Mouse (Mus musculus): ENCODE measurements around the gene Acta2.

Acta2 gene

GRCm38 (mm10) chr19:34268991-34269390, 13.6 kb upstream of the Acta2 start:
- no peak for DNase-seq

- DNase-seq, result no peak
These were observed 10.3 kb upstream of the Acta2 start for GRCm38 (mm10) chr19:34265604-34266193.

DNA sequence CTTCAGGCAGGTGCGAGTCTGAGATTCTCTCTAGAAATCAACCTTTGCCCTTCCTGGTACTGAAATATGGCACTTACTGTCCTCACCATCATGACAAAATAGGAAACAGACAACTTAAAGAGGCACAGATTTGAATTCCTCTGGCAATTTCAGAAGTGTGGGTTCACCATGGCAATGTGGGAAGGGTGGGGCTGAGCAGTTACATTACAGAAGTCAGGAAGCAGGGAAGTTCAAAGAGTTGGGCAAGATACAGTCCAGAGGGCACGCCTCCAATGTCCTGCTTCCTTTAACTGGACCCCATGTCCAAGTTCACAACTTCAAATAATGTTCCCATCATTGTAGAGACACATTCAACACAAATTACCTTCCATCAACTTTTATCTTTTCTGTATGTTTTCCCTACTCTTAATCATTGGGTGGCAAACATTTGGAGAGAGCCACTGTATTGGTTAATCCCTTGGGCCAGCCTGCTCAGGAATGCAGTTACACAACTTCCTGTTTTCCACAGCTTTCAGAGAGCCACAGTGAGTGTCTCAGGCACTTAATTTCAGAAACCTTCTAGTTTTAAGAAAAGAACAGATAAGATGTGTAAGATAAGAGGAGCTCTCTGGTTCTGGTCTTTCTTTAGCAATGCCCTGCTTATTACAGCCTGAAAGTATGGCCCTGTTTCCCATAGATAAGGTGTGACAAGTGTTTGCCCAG, 7.0 kb upstream of the Acta2 start:
- no peak for DNase-seq

DNA sequence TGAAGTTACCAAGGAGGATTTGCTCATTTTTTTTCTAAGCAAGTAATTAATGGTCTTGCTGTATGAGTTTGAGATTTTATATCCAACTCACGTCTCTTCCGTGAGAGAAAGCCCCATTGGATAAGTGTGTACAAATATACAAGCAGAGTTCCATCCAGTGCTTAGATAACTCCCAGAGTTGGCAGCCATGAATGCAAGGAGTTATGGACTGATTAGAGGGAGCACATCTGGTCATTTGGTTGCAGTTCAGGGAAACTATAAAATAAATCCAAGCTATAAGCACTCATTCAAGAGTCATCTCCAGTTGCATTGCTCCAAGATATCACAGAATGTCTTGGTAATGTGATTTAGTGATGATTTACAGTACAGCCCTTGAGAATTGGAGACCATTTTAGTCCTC, 1.5 kb upstream of the Acta2 start:
- DNase-seq, result no peak

- no peak for DNase-seq
These were observed 759 bp upstream of the Acta2 start for GRCm38 (mm10) chr19:34256149-34256548.

DNA sequence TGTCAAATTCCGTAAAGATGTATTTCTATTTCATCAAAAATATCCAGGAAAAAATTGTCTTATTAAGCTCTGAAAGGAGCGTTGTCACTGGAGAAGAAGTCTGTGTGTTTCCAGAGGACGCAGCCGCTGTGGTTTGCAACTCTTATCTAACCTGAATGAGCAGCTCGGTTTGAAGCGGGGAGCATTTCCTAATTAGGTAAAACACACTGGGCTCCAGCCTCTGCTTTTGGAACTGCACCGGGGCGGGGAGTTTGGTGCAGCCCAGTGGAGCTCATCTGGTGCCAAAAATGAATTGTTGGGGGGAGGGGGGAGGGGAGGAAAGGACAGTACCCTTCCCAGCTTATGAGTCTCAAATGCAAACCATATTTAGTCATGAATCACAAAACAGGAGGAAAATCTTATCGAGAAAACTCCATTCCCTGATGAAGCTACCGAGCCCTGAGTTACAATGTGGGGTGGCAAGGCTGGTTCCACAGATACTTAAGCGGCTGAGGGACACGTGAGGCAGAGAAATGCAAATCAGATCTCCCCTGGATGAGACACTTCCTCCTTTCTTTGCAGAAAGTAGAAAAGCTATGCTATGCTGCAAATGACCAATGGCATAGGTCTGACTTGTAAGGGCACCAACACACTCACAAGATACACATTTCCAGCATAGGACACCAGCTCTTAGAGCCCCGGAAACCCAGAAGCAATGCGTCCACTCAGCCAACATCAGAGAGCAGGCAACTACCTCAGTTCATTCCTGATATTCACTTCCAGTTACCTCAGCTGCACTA, 1.1 kb downstream of the Acta2 start:
- no peak for DNase-seq

- DNase-seq, result no peak
These were observed 2.9 kb downstream of the Acta2 start for GRCm38 (mm10) chr19:34252450-34252849.

GRCm38 (mm10) chr19:34251900-34252299, 3.5 kb downstream of the Acta2 start:
- DNase-seq, result no peak

- DNase-seq, result no peak
These were observed 4.8 kb downstream of the Acta2 start for GRCm38 (mm10) chr19:34250621-34251020.

- DNase-seq, result no peak
These were observed 6.8 kb downstream of the Acta2 start for GRCm38 (mm10) chr19:34248558-34248957.

DNA sequence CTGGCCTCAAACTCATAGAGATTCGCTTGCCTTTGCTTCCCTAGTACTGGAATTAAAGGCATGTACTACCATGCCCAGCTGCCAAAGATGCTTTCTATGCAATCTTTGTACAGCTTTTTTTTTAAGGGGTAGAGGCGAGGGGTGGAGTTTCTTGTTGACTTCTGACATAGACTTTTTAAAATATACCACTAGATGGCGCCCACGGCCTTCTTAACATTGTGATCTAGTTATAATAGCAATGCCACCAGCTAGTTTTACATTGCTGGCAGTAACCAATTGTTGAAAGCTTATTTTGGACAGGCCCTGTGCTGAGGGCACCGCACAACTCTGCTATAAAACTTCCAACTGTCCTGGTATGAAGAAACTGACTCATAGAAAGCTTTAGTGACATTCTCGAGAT, 11.3 kb downstream of the Acta2 start:
- DNase-seq, result peak; percentile 50

- no peak for DNase-seq
These were observed 12.5 kb downstream of the Acta2 start for GRCm38 (mm10) chr19:34242925-34243324.

- DNase-seq, result no peak
These were observed 14.0 kb downstream of the Acta2 start for GRCm38 (mm10) chr19:34241247-34241915.

- DNase-seq, result no peak
These were observed 14.9 kb downstream of the Acta2 start for GRCm38 (mm10) chr19:34240273-34241039.

GRCm38 (mm10) chr19:34237746-34238145, 17.6 kb downstream of the Acta2 start:
- DNase-seq, result no peak

DNA sequence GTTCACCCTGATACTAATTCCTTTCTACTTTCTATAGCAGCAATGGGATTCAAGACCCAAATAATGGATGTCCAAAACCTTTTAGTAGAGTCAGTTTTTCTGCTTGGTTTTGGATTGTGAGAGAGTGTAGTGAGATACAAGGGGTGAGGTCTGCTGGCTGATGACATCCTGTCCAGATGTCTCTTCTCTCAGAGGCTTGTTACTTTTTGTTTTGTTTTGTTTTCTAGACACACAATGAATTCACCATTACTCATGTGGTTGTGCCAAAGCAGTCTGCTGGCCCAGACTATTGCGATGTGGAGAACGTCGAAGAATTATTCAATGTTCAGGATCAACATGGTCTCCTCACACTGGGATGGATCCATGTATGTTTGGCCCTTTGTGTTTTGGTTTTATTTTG, 19.3 kb downstream of the Acta2 start:
- DNase-seq, result no peak

DNA sequence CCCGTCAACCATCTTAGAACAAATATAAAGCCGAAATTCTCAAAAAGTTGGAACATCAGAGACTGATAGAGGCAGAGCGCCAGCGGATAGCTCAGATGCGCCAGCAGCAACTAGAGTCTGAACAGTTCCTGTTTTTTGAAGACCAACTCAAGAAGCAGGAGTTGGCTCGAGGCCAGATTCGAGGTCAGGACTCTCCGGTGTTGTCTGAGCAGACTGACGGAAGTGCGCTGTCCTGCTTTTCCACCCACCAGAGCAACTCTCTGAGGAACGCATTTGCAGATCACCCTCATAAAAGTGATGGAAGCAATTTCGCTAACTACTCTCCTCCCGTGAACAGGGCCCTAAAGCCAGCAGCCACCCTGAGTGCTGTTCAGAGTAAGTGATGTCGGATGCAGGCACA, 21.4 kb downstream of the Acta2 start:
- peak; percentile 53 for DNase-seq

- DNase-seq, result no peak
These were observed 23.1 kb downstream of the Acta2 start for GRCm38 (mm10) chr19:34232326-34232725.

DNA sequence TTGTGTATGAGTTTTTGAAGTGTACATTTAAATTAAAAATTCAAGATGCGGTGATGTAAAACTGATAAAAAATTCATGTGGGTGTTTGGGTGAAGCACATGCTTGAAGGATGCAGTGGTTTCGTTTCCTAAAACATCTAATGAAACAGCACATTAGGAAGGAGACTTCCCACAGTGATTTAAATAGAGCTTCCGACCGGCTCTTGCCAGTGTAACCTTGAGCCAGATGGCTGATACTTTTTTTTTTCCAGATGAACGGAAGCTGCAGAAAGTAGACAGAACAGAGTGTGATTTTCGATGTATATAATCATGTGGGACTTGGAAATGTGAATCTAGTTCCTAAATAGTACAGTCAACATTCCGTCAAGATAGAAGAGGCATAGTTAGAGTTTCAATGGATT, 23.8 kb downstream of the Acta2 start:
- DNase-seq, result no peak

DNA sequence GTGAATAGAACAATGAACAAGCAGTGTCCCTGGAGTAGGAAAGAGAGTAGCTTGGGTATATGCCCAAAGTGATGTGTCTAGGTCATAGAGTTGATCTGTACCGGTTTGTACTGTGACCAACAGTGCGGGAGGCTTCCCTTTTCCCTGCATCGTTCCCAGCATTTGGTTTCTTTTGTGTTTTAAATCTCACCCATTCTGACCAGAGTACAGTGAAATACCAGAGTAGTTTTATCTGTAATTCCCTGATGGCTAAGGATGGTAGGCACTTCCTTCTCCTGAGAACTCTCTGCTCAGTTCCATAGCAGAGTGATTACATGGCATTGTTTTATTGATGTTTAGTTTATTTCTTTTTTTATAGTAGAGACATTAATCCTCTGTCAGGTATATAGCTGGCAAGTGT, 32.6 kb downstream of the Acta2 start:
- no peak for DNase-seq

DNA sequence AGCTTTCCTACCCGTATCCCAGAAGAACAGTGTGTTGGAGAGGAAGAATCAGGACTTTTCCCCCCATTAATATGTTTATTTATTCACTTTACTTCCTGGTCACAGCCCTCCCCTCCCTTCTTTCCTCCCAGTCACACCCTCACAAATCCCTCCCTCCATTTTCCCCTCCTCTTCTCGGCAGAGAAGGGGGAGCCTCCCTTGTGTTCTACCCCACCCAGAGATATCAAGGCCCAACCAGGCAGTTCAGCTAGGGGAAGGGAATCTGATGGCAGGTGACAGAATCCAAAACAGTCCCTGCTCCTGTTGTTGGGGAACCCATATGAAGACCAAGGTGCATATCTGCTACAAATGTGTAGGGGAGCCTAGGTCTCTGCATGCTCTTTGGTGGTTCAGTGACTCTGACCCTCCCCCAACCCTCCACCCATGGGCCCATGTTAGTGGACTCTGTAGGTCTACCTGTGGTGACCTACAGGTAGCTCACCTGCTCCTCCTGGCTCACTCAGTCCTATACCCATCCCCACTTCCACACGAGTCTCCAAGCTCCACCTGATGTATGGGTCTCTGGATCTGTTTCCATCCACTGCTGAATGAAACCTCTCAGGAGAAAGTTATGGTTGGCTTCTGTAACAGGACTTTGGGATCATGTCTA, 34.5 kb downstream of the Acta2 start:
- no peak for DNase-seq

GRCm38 (mm10) chr19:34219260-34219968, 36.0 kb downstream of the Acta2 start:
- DNase-seq, result no peak
